Mouse (Mus musculus): Measurements from ENCODE around the gene Cd5. TPM values are rescaled to one million over a fixed set of nuclear protein-coding genes. Genes with fewer than 3 reads are reported as not detected.

The Cd5 gene
- polyA plus RNA-seq, 1 experiment from 2014 or later: 3.3 TPM

GRCm38 (mm10) chr19:10750161-10750560 is 11.4 kb upstream of the Cd5 start:
- no peak for ATAC-seq (ENCODE audit: insufficient read depth, low FRiP score)
- H3K4me1 ChIP-seq (ENCODE audit: control insufficient read depth, insufficient read depth, low read length): no peaks in the 10 kb centered on the region
- no peaks in the 10 kb centered on the region for H3K9me3 ChIP-seq (replicated peaks; ENCODE audit: control insufficient read depth, low read length)
- H3K27me3 ChIP-seq (ENCODE audit: control insufficient read depth, insufficient read depth, low read length): no peaks in the 10 kb centered on the region
- WGBS: 77% methylated on average over 6 of the region's 6 CpGs
- H3K36me3 ChIP-seq (ENCODE audit: control insufficient read depth, insufficient read depth, low read length): no peaks in the 10 kb centered on the region
- H3K4me3 ChIP-seq (replicated peaks; ENCODE audit: low read length): no peak overlapping the region
- no peak overlapping the region for H3K4me2 ChIP-seq (ENCODE audit: low read depth, low read length)
- no peak overlapping the region for H3K27ac ChIP-seq (ENCODE audit: low read length)
- H3K9ac ChIP-seq (ENCODE audit: low read length): no peak overlapping the region

- Histone ChIP-seq H3K36me3 (ENCODE audit: control insufficient read depth, insufficient read depth, low read length) (no peaks in the 10 kb centered on the region), H3K4me1 (ENCODE audit: control insufficient read depth, insufficient read depth, low read length) (no peaks in the 10 kb centered on the region), H3K27me3 (ENCODE audit: control insufficient read depth, insufficient read depth, low read length) (no peaks in the 10 kb centered on the region), H3K27ac (ENCODE audit: low read length) (no peak overlapping the region), H3K4me3 (replicated peaks; ENCODE audit: low read length) (no peak overlapping the region), H3K4me2 (ENCODE audit: low read depth, low read length) (no peak overlapping the region), H3K9me3 (replicated peaks; ENCODE audit: control insufficient read depth, low read length) (no peaks in the 10 kb centered on the region), H3K9ac (ENCODE audit: low read length) (no peak overlapping the region)
- 86% methylated on average over 6 of the region's 6 CpGs for WGBS
- no peak for ATAC-seq (ENCODE audit: insufficient read depth, low FRiP score)
These were observed 10.5 kb upstream of the Cd5 start for GRCm38 (mm10) chr19:10749295-10749694.

- no peak overlapping the region for H3K4me3 ChIP-seq (replicated peaks; ENCODE audit: low read length)
- H3K4me1 ChIP-seq (ENCODE audit: control insufficient read depth, insufficient read depth, low read length): no peaks in the 10 kb centered on the region
- H3K9ac ChIP-seq (ENCODE audit: low read length): no peak overlapping the region
- no peaks in the 10 kb centered on the region for H3K9me3 ChIP-seq (replicated peaks; ENCODE audit: control insufficient read depth, low read length)
- WGBS: 71% methylated on average over 11 of the region's 11 CpGs
- no peaks in the 10 kb centered on the region for H3K27me3 ChIP-seq (ENCODE audit: control insufficient read depth, insufficient read depth, low read length)
- no peak for ATAC-seq (ENCODE audit: insufficient read depth, low FRiP score)
- H3K4me2 ChIP-seq (ENCODE audit: low read depth, low read length): no peak overlapping the region
- no peaks in the 10 kb centered on the region for H3K36me3 ChIP-seq (ENCODE audit: control insufficient read depth, insufficient read depth, low read length)
- H3K27ac ChIP-seq (ENCODE audit: low read length): no peak overlapping the region
These were observed 9.8 kb upstream of the Cd5 start for GRCm38 (mm10) chr19:10748401-10749102.

GRCm38 (mm10) chr19:10747718-10748117 is 8.9 kb upstream of the Cd5 start:
- Histone ChIP-seq H3K36me3 (ENCODE audit: control insufficient read depth, insufficient read depth, low read length) (no peaks in the 10 kb centered on the region), H3K4me2 (ENCODE audit: low read depth, low read length) (no peak overlapping the region)
- WGBS: 61% methylated on average over 6 of the region's 6 CpGs

GRCm38 (mm10) chr19:10747182-10747581 is 8.4 kb upstream of the Cd5 start:
- Histone ChIP-seq H3K4me2 (ENCODE audit: low read depth, low read length) (no peak overlapping the region), H3K36me3 (ENCODE audit: control insufficient read depth, insufficient read depth, low read length) (no peaks in the 10 kb centered on the region), H3K9ac (ENCODE audit: low read length) (no peak overlapping the region), H3K9me3 (replicated peaks; ENCODE audit: control insufficient read depth, low read length) (no peaks in the 10 kb centered on the region), H3K4me1 (ENCODE audit: control insufficient read depth, insufficient read depth, low read length) (no peaks in the 10 kb centered on the region), H3K27me3 (ENCODE audit: control insufficient read depth, insufficient read depth, low read length) (no peaks in the 10 kb centered on the region), H3K4me3 (replicated peaks; ENCODE audit: low read length) (no peak overlapping the region), H3K27ac (ENCODE audit: low read length) (no peak overlapping the region)
- no peak for ATAC-seq (ENCODE audit: insufficient read depth, low FRiP score)
- 66% methylated on average over 7 of the region's 7 CpGs for WGBS

More at GRCm38 (mm10) chr19:10747718-10748117, 8.9 kb upstream of the Cd5 start:
- H3K4me3 ChIP-seq (replicated peaks; ENCODE audit: low read length): no peak overlapping the region
- 0 out of 2 replicates have a peak, but pooled peaks have one; percentile 29 for ATAC-seq (ENCODE audit: insufficient read depth, low FRiP score)
- no peaks in the 10 kb centered on the region for H3K4me1 ChIP-seq (ENCODE audit: control insufficient read depth, insufficient read depth, low read length)
- H3K27ac ChIP-seq (ENCODE audit: low read length): no peak overlapping the region
- H3K9me3 ChIP-seq (replicated peaks; ENCODE audit: control insufficient read depth, low read length): no peaks in the 10 kb centered on the region
- H3K27me3 ChIP-seq (ENCODE audit: control insufficient read depth, insufficient read depth, low read length): no peaks in the 10 kb centered on the region
- H3K9ac ChIP-seq (ENCODE audit: low read length): no peak overlapping the region

GRCm38 (mm10) chr19:10742565-10742964 is 3.8 kb upstream of the Cd5 start:
- no peak overlapping the region for H3K9ac ChIP-seq (ENCODE audit: low read length)
- no peaks in the 10 kb centered on the region for H3K36me3 ChIP-seq (ENCODE audit: control insufficient read depth, insufficient read depth, low read length)
- WGBS: 69% methylated on average over 3 of the region's 3 CpGs
- no peak overlapping the region; the same call in 1 of the 2 replicates for H3K27ac ChIP-seq (ENCODE audit: low read length)
- no peak overlapping the region for H3K4me2 ChIP-seq (ENCODE audit: low read depth, low read length)
- H3K4me1 ChIP-seq (ENCODE audit: control insufficient read depth, insufficient read depth, low read length): peaks cover 7% of the 10 kb centered on the region
- ATAC-seq (ENCODE audit: insufficient read depth, low FRiP score): no peak
- no peaks in the 10 kb centered on the region for H3K9me3 ChIP-seq (replicated peaks; ENCODE audit: control insufficient read depth, low read length)
- no peaks in the 10 kb centered on the region for H3K27me3 ChIP-seq (ENCODE audit: control insufficient read depth, insufficient read depth, low read length)
- no peak overlapping the region for H3K4me3 ChIP-seq (replicated peaks; ENCODE audit: low read length)

GRCm38 (mm10) chr19:10742145-10742544 is 3.3 kb upstream of the Cd5 start:
- peaks cover 7% of the 10 kb centered on the region for H3K4me1 ChIP-seq (ENCODE audit: control insufficient read depth, insufficient read depth, low read length)
- no peak overlapping the region for H3K4me3 ChIP-seq (replicated peaks; ENCODE audit: low read length)
- no peak overlapping the region for H3K9ac ChIP-seq (ENCODE audit: low read length)
- no peaks in the 10 kb centered on the region for H3K36me3 ChIP-seq (ENCODE audit: control insufficient read depth, insufficient read depth, low read length)
- 78% methylated on average over 6 of the region's 6 CpGs for WGBS
- H3K27me3 ChIP-seq (ENCODE audit: control insufficient read depth, insufficient read depth, low read length): no peaks in the 10 kb centered on the region
- H3K27ac ChIP-seq (ENCODE audit: low read length): peak overlapping the region; percentile 68; the same call in 1 of the 2 replicates
- H3K9me3 ChIP-seq (replicated peaks; ENCODE audit: control insufficient read depth, low read length): no peaks in the 10 kb centered on the region
- ATAC-seq (ENCODE audit: insufficient read depth, low FRiP score): no peak
- no peak overlapping the region for H3K4me2 ChIP-seq (ENCODE audit: low read depth, low read length)

- Histone ChIP-seq H3K4me1 (ENCODE audit: control insufficient read depth, insufficient read depth, low read length) (peaks cover 7% of the 10 kb centered on the region), H3K27me3 (ENCODE audit: control insufficient read depth, insufficient read depth, low read length) (no peaks in the 10 kb centered on the region), H3K36me3 (ENCODE audit: control insufficient read depth, insufficient read depth, low read length) (no peaks in the 10 kb centered on the region), H3K4me2 (ENCODE audit: low read depth, low read length) (no peak overlapping the region), H3K9me3 (replicated peaks; ENCODE audit: control insufficient read depth, low read length) (no peaks in the 10 kb centered on the region), H3K27ac (ENCODE audit: low read length) (peak overlapping the region; percentile 68), H3K4me3 (replicated peaks; ENCODE audit: low read length) (no peak overlapping the region), H3K9ac (ENCODE audit: low read length) (no peak overlapping the region)
- peak; percentile 73; the same call in 1 of the 2 replicates for ATAC-seq (ENCODE audit: insufficient read depth, low FRiP score)
- WGBS: 25% methylated on average over 11 of the region's 11 CpGs
These were observed 2.0 kb upstream of the Cd5 start for GRCm38 (mm10) chr19:10740641-10741440.

- H3K4me1 ChIP-seq (ENCODE audit: control insufficient read depth, insufficient read depth, low read length): peaks cover 7% of the 10 kb centered on the region
- H3K27ac ChIP-seq (ENCODE audit: low read length): no peak overlapping the region
- no peak overlapping the region for H3K9ac ChIP-seq (ENCODE audit: low read length)
- WGBS: 87% methylated on average over 4 of the region's 4 CpGs
- no peak overlapping the region for H3K4me3 ChIP-seq (replicated peaks; ENCODE audit: low read length)
- no peak overlapping the region for H3K4me2 ChIP-seq (ENCODE audit: low read depth, low read length)
- H3K36me3 ChIP-seq (ENCODE audit: control insufficient read depth, insufficient read depth, low read length): no peaks in the 10 kb centered on the region
- H3K27me3 ChIP-seq (ENCODE audit: control insufficient read depth, insufficient read depth, low read length): no peaks in the 10 kb centered on the region
- no peaks in the 10 kb centered on the region for H3K9me3 ChIP-seq (replicated peaks; ENCODE audit: control insufficient read depth, low read length)
- no peak for ATAC-seq (ENCODE audit: insufficient read depth, low FRiP score)
These were observed 1.1 kb upstream of the Cd5 start for GRCm38 (mm10) chr19:10739916-10740315.

Data from stomach, embryonic 16.5 days (tissue).